Mouse (Mus musculus): ENCODE measurements around the gene Scaf4. TPM values are rescaled to one million over a fixed set of nuclear protein-coding genes. Genes with fewer than 3 reads are reported as not detected.

Scaf4 gene
- total RNA-seq, 2 experiments from 2014 or later = 26.9 to 28.3 TPM

DNA sequence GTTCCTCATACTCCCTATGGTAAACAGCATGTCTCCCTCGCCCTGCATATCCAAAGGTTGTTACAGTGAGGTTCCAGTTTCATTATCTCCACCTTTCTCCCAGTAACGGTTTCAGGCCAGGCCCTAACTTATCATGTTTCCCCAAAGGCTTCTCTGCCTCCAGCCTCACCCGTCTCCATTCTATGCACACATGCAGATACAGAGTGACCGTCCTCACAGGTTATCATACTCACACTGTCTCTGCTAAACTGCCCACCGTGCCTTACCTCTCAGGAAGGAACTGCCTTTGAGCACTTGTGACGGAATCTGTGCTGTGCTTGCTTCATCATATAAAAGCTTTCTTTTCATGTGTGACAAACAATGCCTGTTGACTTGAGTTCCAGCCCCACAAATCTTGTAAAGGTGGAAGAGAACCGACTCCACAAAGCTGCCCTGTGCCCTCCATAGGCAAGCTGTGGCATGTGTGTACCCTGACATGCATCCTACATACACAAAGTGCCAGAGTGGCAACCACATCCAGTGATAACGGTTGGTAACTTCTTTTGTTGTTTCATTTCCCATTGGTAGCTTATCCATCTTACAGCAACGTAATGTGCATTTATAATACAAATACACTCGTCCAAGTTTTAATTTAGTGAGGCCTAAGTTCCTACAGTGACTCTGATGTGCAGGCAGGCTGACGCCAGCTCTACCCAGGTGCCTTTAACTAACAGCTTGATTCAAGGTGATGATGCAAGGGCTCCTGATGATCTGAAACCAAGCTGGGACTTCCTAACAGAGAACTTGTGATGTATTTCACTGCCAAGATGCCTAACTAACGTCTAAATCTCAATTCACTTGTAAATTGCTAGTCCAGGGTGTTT lies 70.6 kb downstream of the Scaf4 start:
- intact Hi-C loops (cut with DNase I) = no loop called here
- DNase-seq = no peak

DNA sequence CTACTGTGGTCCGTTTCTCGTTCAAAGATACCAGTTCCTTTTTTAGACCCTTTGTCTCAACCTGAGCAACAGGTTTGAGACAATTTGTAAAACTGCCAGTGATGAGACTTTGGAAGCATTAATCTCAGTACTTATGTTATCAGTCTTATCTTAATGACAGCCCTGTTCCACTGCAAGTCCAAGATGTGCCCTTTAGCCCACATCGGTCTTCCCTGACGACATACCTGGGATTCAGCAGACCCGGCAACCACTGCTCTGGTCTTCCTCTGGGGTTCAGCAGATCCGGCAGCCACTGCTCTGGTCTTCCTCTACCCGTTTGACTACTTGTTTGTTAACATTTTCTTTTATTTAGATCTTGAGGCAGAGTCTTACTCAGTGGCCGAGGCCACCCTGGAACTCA lies 72.5 kb downstream of the Scaf4 start:
- intact Hi-C loops (cut with DNase I) = no loop called here
- DNase-seq = no peak

DNA sequence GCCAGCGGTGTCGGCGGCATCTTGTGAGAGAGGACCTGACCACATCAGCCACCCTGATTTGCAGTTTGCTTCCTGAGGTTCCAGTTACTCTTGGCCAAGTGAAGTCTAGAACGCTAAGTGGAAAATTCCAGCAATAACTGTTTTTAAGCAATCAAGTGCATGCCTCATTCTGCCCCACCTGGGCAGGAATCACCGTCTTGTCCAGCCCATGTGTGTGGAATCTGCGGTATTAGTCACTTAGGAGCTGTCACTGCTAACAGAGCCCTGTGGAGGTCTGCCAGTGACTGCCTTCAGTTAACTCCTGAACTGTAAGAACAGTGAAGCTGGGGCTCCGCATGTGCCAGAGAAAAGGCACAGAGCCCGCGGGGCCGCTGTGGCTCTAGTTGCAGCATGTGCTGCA lies 73.6 kb downstream of the Scaf4 start:
- intact Hi-C loops (cut with DNase I) = no loop called here
- no peak for DNase-seq

DNA sequence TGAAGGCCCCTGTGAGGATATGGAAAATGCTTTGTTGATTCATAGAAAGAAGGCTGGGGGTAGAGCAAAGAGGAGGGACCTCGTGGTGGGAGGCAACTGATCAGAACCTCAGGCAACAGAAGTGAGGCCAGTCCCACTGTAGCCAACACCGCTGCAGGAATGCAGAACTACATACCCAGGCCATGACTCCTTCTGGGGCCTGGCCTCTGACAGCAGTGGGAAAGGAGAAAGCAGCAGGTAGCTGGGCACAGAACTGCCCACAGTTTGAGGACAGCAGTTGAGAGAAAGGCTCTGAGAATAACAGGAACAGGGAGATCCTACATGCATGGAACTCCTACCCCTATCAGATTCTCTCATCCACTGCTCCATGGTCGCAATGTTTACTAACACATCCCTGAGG lies 75.3 kb downstream of the Scaf4 start:
- DNase-seq = no peak
- intact Hi-C loops (cut with DNase I) = no loop called here

DNA sequence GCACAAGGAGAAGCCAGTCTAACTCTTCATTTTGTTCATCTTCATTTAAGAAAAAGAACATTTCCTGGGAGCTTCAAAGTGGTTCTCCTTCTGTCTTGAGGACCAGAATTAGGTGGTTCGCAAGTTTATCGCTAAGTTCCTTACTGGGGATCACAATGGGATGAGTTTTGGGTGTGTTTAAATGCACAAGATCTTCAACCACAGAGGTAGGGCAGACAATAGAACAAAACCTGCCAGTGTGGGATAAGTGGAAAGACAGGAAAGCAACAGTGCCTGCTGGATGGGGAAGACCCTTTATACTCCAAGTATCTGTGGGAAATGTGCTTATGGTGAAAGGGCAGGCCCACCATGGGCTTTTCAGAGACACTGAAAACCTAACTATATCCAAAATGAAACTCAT lies 79.4 kb downstream of the Scaf4 start:
- intact Hi-C loops (cut with DNase I) = no loop called here
- DNase-seq = no peak

DNA sequence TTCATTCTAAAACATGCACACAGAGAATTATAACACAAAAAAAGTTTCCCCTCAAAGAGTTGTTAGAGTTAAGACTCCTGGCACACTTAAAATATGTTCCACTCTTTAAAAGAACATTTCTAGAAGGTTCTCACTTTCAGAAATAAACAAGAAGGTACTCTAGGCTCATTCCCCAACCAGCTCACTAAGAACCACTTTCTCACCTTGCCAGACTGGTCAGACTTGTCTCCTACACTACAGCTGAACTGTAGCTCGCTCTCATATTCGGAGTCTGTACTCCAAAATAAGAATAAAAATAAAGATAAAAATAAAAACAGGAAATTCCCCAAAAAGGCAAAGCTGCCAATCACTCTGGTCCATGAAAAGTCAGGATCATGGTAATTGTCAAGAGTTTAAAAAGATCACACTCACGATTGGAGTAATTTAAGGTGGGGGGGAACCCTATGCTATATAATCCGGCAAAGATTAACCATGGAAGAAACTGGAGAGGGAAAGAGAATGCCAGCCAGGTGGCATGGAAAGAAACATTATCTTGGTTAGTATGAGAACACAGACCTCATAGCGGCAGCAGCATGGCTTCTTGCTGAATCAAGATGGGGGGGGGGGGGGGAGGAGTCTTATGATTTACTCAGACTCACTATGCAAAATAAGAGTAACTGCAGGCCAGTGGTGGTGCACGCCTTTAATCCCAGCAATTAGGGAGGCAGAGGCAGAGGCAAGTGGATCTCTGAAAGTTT lies 80.9 kb downstream of the Scaf4 start:
- no peak for DNase-seq
- intact Hi-C loops (cut with DNase I) = no loop called here

DNA sequence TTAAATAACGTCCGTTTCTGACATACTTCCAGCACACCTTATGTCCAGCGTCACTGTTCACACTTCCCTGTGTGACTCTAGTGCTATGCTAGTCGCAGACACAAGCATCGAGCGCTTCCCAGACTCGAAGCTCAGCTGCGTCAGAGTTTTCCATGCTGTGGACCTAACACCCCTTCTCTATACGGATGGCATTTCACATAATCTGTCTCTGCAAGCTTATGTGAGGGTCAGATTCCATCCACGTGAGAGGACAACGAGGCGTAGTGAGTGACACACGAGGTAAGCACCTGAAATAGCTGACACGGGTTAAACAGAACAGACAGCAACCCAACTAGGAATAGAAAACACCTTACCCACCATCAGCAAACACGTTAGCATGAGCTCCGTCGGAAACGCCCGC lies 82.2 kb downstream of the Scaf4 start:
- no peak for DNase-seq
- intact Hi-C loops (cut with DNase I) = no loop called here

DNA sequence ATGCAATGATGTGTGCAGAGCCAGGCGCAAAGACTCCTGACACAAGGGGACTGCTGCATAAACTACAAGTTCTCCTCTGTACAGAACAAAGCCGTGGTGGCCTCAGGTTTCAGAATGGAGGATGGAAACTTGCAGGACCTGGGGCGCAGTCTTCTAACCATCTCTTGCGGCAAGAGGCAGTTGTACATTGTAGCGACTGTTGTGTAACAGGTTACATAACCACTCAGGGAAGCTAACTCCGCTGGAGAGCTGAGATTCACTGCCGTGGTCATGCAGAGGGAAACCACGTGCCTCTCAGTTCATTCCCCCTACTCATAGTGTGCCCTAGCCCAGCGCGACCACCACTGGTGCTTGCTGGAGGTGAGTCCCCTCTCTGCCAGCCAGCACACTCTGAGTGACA lies 85.1 kb downstream of the Scaf4 start:
- intact Hi-C loops (cut with DNase I) = loop anchor here (5.0 to 10.0 kb wide), 2 partner anchors 78 to 516 kb away; no protein-coding TSS in a partner anchor

DNA sequence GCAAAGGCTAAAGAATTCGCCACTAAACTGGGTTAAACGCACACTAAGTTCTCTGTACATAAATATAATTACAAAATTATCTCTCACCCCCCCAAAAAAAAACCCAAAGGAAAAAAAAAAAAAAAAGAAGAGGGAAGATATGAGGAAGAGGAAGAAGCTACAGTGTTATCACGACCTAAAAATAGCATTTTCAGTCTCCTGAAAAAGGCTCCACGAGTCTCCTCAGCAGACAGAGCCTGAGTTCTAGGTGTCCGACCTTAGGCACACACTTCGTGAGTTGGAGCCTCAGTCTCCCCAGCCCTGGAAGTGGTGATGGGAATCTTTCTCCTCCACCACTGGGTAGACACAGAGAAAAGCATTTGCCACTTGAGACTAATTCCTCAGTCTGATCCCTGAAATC lies 85.7 kb downstream of the Scaf4 start:
- intact Hi-C loops (cut with DNase I) = loop anchor here (5.0 to 10.0 kb wide), 2 partner anchors 79 to 516 kb away; no protein-coding TSS in a partner anchor
- no peak for DNase-seq

More for the DNA sequence above, 85.1 kb downstream of the Scaf4 start:
- no peak for DNase-seq

DNA sequence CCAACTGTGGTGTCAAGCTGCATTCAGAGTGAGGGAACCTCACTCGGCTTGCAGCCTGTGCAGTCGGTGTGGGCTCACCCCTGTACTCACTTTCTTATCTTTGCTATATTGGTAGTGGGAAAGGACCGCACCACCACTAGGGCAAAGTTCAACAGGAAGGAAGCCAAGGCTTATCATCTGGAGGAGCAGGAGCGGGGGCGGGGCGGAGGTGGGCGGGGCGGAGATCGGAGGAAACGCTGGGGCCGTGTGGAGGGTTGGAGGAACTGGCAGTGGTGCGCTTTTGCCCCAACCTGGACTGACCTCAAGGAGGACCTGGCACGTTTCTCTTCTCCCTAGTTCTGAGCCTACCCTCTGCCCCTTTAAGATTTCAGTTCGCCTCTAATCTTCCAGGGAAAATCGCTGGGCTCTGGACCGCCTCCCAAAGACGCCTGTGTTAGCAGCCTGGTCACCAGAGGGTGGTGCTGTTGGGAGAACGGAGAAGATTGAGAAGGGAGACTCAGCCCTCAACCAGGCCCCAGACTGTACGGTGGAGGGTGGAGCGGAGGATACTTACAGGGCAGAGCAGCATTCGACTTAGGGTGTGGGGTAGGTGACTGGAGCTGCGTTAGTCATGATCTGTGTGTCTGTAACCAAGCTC lies 86.8 kb downstream of the Scaf4 start:
- DNase-seq = peak; percentile 75 to 86
- intact Hi-C loops (cut with DNase I) = loop anchor here (5.0 to 10.0 kb wide), 2 partner anchors 80 to 517 kb away; no protein-coding TSS in a partner anchor

DNA sequence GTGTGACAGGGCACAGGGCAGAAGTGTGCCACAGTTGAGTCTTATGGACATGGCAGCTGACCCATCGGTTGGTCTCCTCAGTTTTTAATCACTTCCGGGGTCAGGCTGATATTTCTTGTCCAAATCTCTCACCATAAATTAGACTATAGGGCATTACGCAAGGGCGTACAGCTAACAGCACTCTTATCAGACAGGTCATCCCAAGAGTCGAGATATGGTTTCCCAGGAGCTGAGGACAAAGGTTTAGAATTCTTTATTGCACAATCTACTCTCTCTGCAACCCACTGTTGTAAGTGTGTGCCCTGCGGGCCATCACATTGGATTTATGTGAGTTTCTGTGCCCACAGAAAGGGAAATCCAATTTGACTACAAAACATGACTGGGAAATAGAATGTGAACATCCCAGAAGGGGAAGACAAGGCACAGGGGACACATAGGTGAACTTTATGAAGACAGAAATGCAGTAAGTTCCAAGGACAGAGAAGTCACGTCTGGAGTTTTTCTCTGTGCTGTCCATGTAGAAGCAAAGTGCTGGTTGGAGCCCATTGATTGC lies 87.5 kb downstream of the Scaf4 start:
- intact Hi-C loops (cut with DNase I) = loop anchor here (5.0 to 10.0 kb wide), 2 partner anchors 81 to 518 kb away; no protein-coding TSS in a partner anchor
- DNase-seq = peak in 1 of 2 experiments; percentile 17

DNA sequence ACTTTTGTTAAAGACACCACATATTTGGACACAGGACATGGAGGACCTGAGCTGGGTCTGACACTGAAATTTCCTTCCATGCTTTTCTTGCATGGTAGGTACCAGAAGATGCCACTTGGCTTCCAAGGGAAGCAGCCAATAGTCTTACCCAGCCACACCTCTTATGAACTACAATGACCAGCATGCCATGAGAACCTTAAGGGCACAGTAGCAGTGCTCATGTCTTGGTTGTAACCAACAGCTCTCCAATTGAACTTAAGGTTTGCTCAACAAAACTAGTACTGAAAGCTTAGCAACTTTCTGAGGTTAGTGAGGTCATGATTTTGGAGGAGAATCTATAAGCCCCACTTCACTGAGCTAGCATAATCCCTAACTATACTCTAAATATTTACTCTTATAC lies 90.6 kb downstream of the Scaf4 start:
- no peak for DNase-seq
- intact Hi-C loops (cut with DNase I) = loop anchor here (10.0 kb wide), 1 partner anchor 521 kb away; no protein-coding TSS in a partner anchor

DNA sequence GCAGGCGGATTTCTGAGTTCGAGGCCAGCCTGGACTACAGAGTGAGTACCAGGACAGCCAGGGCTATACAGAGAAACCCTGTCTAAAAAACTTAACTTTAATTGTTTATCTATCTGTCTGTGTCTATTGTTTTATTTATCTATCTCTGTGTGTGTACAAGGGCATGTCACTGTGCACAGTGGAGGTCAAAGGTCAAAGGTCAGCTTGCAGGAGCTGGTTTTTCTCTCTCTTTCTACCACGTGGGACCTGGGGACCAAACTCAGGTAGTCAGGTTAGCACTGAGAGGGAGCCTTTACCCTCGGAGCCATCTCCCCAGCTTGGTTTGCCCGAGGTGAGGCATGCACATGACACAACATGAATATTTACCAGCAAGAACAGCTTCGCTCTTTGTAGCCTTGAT lies 93.0 kb downstream of the Scaf4 start:
- no peak for DNase-seq
- intact Hi-C loops (cut with DNase I) = loop anchor here (10.0 kb wide), 1 partner anchor 524 kb away; no protein-coding TSS in a partner anchor

DNA sequence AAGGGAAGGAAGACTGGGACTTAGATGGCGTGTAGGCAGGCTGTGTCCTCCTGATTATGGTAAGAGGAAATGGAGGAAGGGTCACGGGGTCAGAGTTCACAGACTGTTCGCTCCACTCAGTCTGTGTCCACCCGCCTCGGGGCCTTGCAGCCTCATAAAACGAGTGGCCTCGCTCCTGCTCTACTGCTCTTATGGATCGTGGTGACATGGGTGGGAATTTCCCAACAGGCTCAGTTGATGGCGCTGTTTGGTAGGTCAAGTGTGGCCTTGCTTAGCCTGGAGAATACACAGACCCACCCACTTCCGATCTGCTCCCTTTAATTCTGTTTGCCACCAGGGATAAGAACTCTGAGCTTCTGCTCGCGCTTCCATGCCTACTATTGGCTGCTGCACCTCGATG lies 96.8 kb downstream of the Scaf4 start:
- intact Hi-C loops (cut with DNase I) = loop anchor here (2.0 kb wide), 1 partner anchor 413 kb away; no protein-coding TSS in a partner anchor
- DNase-seq = peak; percentile 30 to 48

DNA sequence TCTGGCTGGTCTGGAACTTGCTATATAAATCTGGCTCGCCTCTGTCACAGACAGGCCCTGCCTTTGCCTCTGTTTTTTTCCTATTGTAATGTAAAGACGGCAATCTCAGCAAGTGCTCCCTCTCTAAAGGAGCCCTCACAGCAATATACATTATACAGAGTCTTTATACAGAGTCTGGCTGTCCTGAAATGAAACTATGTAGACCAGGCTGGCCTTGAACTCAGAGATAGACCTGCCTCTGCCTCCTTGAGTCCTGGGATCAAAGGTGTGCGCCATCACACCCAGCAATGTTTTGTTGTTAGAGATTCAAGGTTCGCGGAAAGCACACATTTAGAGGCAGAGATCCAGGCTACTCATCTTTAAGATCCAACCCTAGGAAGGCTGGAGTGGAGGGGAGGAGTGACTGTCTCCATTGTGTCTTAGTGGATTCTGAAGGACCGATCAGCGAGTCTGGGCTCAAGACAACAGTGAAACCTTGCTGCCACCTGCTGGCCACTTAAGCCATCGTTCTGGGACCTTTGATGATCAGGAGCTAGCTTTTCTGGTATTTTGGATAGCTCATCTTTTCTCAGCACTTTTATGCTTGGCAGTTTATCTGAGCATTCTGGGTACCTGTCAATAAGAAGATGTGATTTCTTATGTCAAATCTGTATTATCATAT lies 98.2 kb downstream of the Scaf4 start:
- DNase-seq = peak; percentile 79 to 87
- intact Hi-C loops (cut with DNase I) = loop anchor here (1.0 to 2.0 kb wide), 2 partner anchors 342 to 411 kb away; no protein-coding TSS in a partner anchor

DNA sequence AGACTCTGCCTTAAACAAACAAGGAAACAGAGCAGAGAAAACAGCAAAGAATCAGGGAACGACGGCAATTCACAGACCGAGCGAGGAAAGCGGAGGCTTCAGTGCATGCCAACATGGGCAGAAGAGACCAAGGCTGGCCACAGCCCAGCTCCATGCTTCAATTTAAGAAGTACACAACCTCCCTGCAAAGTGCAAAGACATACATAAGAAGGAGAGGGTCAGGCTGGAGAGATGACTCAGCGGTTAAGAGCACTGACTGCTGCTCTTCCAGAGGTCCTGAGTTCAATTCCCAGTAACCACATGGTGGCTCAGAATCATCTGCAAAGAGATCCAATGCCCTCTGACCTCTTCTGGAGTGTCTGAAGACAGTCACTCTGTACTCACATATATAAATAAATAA lies 100.2 kb downstream of the Scaf4 start:
- intact Hi-C loops (cut with DNase I) = no loop called here
- no peak for DNase-seq

DNA sequence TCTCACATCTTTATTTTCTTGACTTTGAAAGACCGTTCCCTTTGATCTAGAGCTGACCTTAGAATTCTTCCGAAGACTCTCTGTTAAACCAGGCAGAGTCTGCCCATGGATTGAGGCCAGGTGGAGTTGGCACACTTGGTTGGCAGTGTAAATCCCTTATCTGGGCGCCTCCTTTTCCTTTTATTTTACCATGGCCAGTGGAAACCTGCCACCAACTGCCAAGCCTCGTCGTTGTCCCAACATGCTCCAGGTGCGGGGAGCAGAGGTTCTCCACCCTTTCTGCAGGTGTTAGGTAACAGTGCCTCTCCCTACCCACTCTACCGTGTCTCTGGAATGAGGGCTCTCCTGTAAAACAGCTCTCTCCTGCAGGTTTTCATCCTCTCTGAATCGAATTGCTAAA lies 102.6 kb downstream of the Scaf4 start:
- DNase-seq = peak in 1 of 2 experiments; percentile 21
- intact Hi-C loops (cut with DNase I) = no loop called here

DNA sequence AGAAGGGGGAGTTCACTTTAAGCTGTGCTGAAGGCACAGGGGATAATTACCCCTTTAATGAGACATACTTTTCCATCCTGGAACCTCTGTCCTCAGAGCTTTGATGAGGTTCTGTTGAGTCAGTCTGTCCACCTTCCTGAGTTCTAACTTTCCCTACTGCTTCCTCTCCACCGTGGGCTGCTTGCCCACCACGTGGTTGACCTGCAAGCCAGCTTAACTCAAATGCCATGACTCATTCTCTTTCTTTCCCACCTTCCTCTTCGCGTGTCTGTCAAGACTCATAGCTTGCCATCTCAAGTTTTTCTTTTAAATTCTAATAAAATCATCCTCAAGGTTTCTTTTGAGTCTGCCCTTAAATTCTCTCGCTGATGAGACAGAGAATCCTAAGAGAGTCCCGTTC lies 103.3 kb downstream of the Scaf4 start:
- DNase-seq = no peak
- intact Hi-C loops (cut with DNase I) = no loop called here

DNA sequence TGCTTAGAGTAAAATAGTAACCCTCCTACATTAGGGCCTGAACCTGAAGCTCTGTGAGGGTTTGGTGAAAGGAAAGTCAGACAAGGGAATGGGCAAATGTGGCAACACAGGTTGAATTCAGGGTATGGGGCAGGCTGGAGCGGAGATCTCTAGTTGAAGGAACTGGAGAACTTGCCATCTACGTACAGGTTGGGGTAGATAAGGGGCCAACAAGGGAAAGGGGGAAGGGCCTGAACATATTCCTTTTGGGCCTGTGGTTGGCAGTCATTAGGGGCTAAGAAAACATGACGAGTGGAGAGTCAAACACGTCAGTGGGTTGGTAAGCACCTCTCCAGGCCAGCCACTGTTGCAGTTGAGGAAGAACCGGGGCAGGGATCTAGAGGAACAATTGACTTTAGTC lies 104.4 kb downstream of the Scaf4 start:
- no peak for DNase-seq
- intact Hi-C loops (cut with DNase I) = no loop called here

DNA sequence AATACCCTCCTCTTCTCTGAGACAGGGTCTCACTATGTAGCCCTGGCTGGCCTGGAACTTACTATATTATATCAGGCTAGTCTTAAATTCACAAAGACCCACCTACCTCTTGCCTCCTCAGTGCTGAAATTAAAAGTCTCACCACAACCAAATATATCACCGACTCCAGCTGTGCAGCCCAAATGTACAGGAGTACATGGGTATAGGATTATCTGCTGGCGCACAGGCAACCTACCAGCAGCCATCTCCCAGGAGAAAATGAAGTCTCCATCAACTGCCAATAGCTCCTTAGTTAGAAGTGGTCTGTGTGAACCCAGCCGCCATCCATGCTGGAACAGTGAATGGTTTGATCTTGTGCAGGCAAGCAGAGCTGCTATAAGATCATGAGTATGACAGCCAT lies 105.9 kb downstream of the Scaf4 start:
- DNase-seq = no peak
- intact Hi-C loops (cut with DNase I) = no loop called here
